Mouse (Mus musculus) brain, embryonic 18.5 days (tissue): ENCODE measurements around the gene Dnajc4.
A peak's percentile ranks its signal among the peaks of the same experiment; 100 is the strongest.

Source experiments
- DNase-seq: peaks from one replicate; pipeline ENCODE4 v3.0.0-alpha.2; 2012; ENCODE audit warnings: low read depth, low spot score

Dnajc4 gene

DNA sequence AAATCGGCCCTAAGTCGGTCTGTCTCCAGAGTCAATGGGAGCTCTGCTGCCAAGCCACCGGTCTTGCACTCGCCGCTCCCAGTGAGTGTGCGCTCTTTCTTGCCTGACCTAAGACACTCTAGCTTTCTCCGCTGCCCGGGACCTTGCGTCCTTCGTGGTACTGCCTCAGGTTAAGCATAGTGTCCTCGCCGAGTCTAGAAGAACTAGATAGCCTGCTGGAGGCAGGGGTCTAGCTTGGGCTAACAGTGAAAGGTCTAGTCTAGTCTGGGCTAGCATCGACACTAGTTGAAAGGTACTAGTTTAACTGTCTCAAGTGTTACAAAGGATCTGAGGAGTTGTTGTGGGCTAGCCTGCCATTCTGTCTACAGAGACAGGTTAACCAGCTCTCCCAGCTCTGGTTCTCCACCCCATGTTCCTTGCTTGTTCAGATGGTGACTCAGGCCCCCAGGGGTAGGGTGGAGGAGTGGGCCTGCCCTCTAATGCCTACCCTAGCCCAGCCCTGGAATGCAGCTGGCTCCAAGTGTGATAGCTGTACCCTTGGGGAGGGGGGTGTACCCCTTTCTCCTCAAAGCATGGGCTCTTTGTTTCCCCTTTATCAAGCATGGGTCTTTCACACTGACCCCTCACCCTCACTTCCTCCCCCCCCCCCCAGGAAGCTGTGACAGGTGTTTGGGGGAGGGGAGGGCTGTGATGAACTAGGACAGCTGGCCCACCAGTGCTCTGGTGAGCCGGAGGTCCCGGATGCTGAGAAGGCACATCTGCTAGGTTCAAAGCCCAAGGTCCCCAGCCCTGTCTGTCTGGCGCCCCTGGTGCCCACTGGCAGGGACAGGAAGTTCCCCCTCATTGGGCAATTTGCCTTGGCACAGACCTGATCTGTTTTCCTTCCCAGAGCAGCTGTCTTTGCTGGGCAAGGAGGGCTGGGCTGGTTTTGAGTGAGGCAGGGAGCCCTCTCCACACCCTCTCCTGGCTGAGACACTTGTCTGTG lies 16.5 kb downstream of the Dnajc4 start, which contains the start of gene Plcb3:
TSS of gene Plcb3 (minus strand) at position 934 of the 985 bp plus-strand sequence.
- DNase-seq, result peak; percentile 62

DNA sequence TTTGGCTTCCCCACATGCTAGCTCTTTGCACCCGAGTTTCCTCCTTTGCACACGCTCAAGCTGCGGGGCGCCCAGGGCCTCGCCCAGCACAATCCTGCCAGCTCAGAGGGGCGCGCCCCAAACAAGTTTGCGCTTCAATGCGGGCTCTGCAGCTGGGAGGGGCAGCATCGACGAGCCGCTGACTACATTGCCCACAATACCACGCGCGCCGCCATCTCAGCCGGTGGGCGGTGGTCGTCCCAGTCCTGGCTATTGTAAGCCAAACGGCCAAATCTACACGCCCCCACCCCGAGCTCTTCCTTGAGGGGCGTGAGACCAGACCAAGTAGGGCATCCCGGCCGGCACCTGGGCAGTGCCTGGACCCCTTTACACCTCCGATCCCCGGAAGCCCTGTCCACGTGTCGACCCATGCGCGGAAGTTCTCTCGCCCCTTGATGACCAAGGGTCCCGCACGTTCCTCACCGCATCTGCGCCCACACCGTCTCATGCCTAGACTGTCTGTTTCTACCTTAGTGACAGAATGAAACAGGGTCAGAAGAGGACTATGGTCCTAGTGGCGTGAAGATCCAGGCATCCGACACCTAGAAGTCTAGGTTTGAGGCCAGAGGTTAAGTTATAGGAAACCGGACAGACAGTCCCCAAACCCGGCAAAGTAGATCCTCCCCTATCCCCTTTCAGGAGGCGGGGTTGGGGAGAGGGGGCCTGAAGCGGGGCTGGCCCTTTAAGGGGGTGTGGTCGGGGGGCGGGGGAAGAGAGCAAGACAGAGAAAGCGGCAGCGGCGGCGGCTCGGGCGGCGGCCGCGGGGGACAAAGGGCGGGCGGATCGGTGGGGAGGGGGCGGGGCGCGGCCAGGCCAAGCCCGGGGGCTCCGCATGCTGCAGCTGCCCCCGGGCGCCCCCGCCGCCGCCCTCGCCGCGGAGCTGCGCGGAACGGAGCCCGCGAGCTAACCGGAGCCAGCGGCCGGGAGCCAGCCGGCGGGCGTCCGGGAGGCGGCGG lies 17.9 kb downstream of the Dnajc4 start, which contains the start of gene Ppp1r14b:
TSS of gene Ppp1r14b (plus strand) at position 758 of the 995 bp plus-strand sequence.
- DNase-seq, result no peak

DNA sequence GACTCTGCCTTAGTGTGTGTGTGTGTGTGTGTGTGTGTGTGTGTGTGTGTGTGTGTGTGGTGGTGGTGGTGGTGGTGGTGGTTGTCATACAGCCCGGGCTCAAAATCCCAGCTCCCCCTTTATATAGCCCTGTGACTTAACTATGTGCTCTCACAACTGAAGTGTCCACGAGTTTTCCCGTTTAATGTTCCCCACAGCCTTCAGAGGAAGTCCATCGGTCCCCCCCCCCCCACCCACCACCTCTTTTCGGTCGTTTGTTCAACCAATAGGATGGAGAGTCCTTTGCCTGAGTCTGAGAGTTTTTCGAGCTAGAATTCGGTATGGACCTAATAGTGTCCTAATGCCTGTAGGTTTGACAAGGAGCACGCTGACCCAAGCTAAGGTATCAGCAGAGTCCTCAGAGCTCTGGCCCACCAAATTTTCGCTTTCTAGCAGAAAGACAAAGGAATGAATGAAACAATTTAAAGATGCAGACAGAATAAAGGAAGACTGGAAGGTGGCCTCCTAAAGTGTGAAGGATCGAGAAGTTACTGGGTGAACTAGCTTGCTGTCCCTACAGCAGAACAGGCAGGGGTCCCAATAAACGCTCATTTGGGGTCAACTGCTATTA lies 18.7 kb downstream of the Dnajc4 start:
- DNase-seq, result no peak

DNA sequence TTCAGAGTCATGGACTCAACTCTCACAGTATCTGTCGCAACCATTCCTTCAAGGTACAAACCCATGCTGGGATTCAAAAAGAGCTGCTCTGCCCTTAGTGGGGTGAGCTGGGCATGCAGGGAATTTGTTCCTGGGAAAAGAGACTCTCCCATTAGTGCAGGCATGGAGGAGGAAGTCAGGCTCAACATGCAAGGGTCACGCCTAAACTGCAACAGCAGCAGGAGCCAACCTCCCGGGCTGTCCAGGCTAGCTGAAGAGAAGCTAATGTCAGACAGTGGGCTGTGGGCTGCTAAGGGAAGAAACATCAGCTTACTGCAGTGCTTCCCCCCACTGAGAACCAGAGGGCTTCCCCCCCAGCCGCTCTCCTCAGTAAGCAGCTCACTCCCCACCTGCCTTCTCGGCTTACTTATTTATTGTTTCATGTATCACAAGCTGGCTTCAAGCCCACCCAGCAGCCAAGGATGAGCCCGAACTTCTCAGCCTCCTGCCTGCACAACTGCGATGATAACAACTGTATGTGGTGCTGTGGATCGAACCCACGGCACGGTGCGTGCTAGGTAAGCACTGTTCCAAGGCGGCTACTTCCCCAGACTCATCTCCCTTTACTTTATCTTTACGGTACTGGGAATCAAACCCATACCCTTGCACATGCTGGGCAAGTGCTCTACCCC lies 20.0 kb downstream of the Dnajc4 start:
- DNase-seq, result no peak

DNA sequence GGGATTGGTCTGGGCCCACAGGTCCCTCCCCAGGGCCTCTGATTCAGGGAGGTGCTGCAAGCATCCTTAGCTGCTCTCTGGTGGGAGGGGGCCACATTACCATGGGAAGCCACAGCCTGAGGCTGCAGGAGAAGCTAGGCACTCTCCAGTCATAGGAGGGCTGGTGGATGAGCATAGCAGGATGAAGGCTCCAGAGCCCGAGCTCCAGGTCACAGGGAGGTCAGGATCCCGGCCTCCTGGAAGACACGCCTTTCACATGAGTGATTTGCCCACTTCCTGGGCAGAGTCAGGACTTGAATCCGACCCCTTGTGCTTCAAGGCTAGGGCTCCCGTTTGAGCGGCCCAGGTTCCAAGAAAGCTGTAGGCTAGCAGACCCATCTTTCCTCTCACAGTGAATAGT lies 20.7 kb downstream of the Dnajc4 start:
- no peak for DNase-seq

DNA sequence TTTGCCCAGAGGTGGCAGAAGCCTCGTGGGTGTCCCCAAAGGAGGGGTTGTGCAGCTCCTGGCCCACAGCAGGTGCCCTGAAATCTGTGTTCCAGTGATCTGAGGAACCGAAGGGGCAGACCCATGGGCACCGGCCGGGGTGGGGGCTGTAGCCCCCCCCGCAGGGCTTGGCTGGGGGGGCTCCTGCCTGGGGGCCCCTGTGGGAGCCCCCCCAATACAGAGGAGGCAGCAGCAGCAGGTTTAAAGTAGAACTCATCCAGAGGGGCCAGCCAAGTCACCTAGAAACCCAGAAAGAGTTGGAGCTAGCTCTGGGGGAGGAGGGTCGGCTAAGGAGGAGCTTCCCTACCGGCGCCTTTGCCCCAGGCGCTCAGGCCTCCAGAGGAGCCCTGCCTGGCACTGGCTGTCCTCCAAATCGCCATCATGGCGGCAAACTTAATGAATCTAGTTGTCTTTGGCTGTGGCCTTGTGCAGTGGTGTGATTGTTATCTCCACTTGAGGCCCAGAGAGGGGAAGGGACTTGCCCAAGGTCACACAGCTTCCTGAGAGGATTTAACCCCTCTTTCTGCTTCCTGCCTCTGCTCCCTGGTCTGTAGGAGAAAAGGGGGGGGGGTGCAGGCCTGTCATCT lies 21.8 kb downstream of the Dnajc4 start:
- DNase-seq, result no peak

DNA sequence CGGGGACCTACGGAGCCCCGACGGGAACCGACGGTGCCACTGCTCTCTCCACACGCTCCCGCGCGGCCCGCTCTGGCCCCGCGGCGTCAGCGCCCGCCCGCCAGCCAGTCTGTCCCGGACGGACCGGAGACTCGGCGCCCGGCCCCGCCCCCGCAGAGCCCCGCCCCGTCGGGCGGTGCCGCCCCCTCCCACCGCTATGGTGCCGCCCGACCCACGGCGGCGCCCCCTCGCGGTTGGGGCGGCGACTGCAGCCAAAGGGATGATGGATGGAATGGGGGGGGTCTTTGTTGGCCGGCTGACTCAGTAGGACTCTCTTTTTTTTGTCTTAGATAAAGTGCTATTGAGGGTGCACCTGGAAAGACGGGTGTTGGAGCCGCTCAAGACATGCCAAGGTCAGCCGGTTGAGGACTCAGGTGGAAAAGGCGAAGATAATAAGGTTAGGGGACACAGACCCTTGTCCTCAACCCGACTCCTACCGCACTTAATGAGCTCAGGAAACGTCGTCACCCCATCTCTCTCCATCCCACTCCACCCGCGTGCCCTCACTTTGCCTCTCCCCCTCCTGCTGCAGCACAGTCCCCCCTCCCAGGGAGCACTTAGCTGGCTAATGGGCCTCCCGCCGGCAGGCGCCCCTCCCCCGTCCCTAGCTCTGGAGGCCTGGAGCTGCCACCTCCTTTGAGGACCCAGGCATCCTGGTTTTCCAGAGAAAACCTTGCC lies 22.5 kb downstream of the Dnajc4 start:
- no peak for DNase-seq

DNA sequence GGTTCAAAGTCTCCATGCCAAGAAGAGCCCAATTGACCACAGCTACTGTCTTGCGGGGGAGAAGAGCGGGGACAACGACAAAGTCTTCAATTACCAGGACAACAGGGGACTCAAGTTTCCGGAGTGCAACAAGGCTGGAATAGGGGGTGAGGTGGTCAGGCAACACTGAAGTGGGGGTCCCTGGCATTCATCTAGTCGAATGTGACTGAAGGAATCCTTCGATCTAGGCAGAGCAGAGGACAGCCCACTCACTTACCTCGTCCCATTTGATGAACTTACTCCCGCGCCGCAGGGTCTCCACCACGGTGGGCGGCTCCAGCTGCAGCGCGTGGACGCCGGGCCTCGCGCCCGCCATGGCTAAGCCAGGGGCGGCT lies 23.1 kb downstream of the Dnajc4 start:
- no peak for DNase-seq

DNA sequence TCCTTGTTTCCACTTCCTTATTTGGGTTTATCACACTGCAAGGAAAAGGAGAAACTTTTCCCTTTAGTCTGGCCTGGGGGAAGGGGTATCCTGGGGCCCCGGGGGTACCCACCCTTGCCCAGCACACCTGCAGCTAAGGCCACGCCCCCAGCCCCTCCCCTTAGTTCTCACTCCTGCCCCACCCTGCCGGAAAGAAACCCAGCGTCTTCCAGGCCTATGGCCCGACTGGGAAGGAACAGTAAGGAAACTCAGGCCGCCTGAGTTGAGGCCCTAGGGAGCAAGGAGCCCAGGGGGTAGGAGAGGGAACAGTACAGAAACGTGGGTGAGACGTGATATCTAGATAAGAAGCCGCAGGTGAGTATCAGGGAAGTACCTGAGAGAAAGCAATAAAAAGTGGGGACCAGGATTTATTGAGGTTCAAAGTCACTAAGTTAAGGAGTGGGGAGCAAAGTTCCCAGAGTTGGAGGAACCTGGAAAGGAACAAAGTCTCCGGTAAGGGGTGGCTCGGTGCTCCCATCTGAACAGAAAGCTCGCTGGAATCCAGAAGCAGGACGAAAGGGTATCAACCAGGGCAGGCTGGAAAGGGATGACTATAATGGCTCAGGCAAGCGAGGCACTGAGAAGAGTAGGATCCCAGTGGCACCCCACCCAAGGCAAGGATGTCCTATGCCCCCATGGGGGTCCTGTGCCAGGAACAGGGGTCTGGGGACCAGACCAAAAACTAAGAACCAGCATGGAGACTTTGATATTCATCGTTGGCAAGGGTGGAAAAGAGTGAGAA lies 23.7 kb downstream of the Dnajc4 start:
- DNase-seq, result no peak

DNA sequence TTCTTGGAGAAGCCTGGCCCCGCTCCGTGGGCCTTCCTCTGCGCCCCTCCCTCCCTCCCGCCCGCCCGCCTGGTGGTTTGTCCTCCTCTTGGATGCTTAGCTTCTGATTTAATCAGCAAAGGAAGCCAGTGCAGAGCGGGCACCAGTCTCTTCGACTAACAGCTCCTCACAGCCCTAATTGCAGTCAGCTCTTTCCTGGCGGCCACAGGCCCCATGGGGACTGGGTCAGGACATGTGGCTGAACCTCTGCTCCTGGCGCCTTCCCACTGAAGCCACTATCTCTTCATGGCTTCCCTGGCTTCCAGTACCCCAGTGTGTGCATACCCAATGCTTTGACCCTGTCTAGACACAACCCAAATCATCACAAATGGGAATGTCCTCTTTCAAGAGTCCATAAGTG lies 35.9 kb downstream of the Dnajc4 start:
- no peak for DNase-seq

DNA sequence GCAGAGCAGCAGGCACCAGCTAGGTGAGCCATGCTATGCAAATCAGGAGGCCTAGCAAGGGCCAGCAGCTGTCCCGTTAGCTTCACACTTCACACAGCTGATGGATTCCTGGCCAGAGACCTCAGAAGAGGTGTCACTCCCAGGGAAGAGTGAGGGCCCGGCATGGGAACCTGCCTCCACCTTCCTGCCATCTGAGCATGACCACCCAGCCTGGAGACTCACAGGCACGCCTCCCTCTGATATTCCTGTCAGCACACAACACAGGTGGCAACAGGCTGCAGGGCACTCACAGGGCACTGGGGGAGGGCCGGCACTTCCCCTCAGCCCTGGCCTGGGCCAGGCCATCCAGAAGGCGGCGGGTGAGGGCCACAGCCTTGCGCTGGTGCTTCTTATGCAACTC lies 36.9 kb downstream of the Dnajc4 start:
- no peak for DNase-seq

DNA sequence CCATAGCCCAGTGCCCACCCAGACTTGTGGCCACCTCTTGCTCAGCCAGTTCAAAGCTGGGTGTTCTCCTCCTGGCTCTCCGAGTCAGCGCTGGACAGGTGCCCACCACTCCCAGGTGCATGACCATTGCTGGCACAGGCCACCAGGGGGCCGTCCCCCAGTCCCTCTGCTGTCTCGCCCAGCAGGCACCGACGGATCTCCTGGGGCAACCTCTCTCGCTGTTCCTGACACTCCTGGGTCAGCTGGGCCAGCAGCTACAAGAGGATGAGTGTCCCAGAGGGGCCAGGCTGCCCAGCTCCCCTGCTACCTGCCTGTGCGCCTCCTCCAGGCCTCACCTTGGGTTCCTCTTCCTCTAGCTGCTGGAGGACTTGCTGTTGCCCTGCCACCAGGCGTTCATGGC lies 38.3 kb downstream of the Dnajc4 start:
- no peak for DNase-seq

DNA sequence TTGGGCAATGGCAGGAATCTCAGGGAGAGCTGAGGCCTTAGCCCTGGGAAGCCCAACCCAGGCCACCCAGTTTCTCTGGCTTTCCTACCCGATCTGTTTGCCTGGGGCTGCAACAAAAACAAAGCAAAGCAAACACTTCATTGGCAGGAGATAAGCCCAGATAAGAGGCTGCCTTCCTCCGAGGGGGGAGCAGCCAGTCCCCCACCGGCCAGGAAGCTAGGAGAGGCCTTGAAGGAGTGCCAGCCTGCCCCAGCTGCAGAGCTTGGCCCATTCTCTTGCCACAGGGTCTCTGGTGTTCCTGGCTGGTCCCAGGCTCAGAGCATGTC lies 39.7 kb downstream of the Dnajc4 start:
- DNase-seq, result no peak

DNA sequence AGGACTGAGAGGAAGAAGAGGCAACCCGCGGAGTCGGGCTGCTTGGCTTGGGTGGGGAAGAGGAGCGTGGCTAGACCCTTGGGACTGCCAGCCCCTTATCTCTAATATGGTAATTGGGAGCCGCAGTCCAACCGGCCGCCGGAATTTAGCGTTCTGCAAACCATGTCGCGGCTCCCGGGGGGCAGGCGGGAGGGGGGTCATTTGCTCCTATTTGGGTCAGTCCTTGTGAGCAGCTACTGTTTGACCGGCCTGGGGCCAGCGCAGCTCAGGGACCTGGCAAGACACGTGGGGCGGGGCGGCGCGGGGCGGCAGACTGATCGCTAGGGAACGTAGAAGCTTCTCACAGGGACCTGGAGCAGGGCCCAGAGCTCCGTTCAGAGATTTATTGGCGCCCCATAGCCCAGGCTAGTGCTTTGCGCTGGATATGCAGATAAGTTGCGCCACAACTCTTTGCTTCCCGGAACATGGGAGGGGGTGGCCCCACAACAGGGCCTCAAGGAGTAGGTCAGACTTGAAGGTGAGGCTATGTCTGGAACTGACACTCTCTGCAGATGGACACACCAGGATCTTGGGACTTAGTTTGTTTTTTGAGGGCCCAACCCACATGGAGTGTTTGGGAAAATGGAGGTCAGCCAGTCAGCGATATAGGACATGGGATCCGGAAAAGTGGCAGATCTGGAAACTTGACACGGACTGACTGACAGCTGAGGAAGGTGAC lies 40.2 kb downstream of the Dnajc4 start:
- DNase-seq, result no peak

DNA sequence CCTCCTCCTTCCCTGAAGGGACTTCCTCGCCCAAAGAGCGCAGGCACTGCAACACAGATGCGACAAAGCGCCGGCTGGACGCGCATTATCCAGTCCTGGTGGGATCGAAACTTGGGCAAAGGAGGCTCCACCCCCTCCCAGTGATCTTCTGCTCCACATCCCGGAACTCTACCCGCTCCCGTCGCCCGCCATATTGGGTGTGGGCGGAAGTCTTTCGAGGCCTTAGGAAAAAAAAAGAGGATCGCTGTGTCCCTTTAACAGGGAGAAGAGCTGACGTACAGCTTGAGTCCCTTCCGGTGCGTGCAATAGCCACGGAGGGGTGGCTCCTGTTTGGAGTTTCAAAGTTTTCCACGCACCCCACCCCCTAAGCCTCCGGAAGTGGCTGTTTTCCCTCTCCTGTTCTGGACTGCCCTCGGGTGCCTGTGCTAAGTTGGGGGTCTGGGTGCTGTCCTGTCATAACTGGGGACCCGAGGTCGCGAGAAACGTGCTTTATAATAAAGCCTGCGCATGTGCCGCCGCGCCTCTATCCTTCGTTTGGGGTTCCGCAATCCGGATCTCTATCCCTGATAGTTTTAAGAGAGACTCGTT lies 40.9 kb downstream of the Dnajc4 start:
- peak; percentile 86 for DNase-seq

DNA sequence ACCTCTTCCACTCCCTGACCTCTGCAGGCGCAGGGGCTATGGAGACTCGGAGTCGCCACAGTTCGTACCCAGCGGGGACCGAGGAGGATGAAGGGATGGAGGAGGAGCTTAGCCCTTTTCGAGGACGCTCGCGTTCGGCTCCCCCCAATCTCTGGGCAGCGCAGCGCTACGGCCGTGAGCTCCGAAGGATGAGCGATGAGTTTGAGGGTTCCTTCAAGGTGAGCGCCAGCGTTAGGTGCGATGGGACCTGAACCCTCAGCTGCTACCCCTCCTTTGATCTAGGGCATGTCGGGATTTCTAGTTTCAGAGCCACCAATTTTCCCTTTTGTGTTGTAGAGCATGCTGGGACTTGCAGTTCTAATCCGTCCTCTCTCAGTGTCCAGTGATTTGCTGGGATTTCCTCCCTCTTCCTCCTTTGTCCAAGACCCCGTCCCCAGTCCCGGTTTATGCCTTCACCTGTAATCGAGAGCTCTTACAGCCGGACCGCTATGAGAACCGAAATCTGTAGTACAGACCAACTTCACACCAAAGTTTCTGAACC lies 41.7 kb downstream of the Dnajc4 start:
- DNase-seq, result peak; percentile 66

DNA sequence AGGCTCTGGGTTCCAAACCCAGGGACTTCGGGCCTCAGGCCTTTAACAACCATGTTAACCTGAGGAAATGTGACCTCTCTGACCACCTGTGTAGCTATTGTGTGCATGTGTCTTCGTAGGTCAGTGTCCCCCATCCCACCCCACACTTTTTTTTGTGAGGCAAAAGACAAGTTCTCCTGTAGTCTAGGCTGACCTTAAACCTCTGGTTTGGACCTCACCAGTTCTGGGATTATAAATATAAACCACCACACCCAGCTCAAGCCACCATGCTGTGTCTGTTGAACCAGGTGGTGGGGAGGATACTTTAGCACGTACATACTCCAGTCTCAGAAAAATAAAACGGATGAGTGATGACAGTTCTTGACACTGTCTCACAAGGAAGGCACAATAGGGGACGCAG lies 42.4 kb downstream of the Dnajc4 start:
- no peak for DNase-seq

DNA sequence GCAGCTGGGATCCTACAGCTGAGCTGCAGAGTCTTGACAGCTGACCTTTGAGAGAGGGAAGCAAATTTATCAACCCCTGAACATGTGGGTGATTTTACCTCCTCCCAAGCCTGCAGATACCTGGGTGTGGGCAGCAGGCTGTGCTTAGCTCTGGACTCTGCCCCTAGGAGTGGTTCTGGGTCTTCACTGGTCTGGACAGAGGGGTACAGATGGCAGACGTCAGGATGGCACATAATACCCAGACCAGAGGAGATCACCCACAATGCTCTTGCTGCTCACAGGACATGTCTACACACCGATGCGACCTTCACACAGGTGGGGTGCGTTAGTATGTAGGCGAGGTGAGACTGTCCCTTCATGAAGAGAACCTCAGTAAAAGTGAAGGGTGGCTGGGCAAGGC lies 42.8 kb downstream of the Dnajc4 start:
- no peak for DNase-seq
